Mouse (Mus musculus): ENCODE measurements at regions not wholly inside any gene's neighbourhood (a gene's known extent, or its start where the extent isn't known, plus 50 kb on each side); places are given as distances from the start of the nearest gene placed in this dataset.
"Not testable (repeated sequence)": the region's sequence is repeated elsewhere in the genome, so short reads cannot be mapped to it uniquely, and the experiment has no call there.

GRCm38 (mm10) chr14:74169131-74169875, 471.3 kb upstream of the Htr2a start:
- intact Hi-C loops (cut with DNase I): no loop called here
- DNase-seq: no peak

DNA sequence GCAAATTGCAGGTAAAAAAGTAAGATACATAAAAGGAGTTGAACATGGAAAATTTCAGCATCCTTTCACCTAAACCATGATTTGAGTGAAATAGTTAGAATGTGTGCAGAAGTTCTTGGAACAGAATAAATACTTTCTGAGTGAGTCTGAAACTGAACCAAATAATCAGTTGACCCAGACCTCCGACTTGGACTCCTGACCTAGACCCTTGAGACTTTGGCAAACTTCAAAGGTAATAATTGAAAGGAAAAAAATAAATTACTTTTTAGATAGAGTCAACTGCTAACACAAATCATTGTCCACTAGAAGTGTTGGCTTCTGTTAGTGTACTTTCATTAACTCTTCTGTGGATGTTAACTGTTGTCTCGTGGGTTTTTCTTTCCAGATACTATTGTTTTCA, 460.6 kb upstream of the Htr2a start:
- intact Hi-C loops (cut with DNase I): no loop called here
- DNase-seq: no peak

DNA sequence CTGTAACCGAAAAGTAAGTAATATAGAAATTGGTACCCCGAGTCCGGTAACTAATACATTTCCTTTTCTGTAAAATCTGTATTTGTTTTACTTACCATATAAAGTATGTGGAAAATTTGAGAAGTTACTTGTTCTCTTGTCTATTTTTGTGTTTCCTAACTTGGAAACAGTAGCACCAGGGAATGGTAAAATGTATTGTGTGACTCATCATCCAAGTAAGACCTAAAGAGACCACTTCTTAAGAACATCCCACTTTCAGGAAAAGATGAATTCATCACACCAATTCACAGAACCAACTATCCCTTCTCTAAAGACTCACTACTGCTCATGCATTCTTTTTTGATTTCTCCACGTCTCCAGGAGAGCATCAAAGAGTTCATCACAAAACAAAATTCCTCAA, 457.6 kb upstream of the Htr2a start:
- intact Hi-C loops (cut with DNase I): no loop called here

GRCm38 (mm10) chr14:74201710-74202109, 438.9 kb upstream of the Htr2a start:
- DNase-seq: no peak
- intact Hi-C loops (cut with DNase I): no loop called here

More for the DNA sequence above, 457.6 kb upstream of the Htr2a start:
- no peak for DNase-seq

DNA sequence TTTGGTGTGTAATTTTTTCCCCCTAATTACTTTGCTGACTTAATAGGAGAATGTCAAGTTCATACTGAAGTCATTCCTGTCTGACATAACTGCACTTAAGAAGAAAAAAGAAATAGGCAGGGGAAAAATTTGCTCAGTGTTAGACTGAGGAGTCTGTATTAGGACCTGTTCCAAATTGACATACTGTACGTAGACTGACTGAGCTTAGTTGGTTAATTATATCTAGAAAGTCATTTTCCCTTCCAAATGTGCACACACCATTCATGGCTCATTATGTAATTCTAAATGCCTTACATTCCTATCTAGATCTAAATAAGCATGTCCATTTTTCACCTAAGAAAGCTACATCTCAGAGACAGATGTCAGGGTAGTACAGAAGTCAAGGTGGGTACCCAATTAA, 435.6 kb upstream of the Htr2a start:
- no peak for DNase-seq
- intact Hi-C loops (cut with DNase I): no loop called here

GRCm38 (mm10) chr14:74217914-74218446, 422.7 kb upstream of the Htr2a start:
- DNase-seq: no peak
- intact Hi-C loops (cut with DNase I): no loop called here

GRCm38 (mm10) chr14:74219761-74220160, 420.9 kb upstream of the Htr2a start:
- intact Hi-C loops (cut with DNase I): no loop called here
- DNase-seq: no peak

DNA sequence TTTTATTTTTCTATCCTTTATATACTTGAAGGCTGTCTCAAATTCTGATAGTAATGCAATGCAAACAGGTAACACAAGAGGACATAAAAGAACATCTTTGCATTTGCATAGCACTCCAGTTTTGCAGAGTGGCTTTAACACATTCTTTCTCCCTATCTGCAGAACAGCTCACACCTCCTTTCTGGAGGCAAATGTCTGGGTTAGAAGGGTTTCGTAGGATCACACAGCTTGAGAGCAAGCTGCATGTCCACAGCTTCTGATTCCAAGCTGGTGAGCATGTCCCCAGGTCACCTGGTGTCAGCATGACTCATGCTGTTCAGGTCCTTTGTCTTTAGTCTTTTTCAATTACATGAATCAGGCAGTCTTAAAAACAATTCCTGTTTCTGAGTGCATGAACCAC, 418.5 kb upstream of the Htr2a start:
- DNase-seq: no peak

GRCm38 (mm10) chr14:74229560-74230187, 411.0 kb upstream of the Htr2a start:
- DNase-seq: no peak
- intact Hi-C loops (cut with DNase I): no loop called here

More for the DNA sequence above, 418.5 kb upstream of the Htr2a start:
- intact Hi-C loops (cut with DNase I): no loop called here

- intact Hi-C loops (cut with DNase I): no loop called here
- no peak for DNase-seq
Observed at GRCm38 (mm10) chr14:74240212-74240611, 400.4 kb upstream of the Htr2a start.

- DNase-seq: no peak
- intact Hi-C loops (cut with DNase I): no loop called here
Observed at GRCm38 (mm10) chr14:74249263-74249878, 391.3 kb upstream of the Htr2a start.

DNA sequence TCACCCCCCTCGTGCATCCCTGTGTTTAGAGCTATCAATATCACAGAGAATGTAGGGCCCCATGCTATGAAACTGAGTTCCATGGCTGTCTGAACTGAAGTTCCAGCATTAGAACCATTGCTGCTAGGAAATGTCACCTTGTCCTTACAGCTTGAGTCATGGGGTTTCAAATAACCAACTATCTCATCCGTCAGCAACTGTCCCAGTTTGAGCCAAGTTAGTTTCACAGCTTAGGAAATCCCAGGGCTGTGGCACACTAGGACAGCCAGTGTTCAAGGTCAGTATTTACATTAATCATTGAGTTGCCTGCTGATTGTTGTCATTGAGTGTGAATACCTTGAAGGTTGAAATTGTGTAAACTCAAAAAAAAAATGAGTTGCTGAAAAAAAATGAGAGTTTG, 390.6 kb upstream of the Htr2a start:
- intact Hi-C loops (cut with DNase I): no loop called here
- no peak for DNase-seq

DNA sequence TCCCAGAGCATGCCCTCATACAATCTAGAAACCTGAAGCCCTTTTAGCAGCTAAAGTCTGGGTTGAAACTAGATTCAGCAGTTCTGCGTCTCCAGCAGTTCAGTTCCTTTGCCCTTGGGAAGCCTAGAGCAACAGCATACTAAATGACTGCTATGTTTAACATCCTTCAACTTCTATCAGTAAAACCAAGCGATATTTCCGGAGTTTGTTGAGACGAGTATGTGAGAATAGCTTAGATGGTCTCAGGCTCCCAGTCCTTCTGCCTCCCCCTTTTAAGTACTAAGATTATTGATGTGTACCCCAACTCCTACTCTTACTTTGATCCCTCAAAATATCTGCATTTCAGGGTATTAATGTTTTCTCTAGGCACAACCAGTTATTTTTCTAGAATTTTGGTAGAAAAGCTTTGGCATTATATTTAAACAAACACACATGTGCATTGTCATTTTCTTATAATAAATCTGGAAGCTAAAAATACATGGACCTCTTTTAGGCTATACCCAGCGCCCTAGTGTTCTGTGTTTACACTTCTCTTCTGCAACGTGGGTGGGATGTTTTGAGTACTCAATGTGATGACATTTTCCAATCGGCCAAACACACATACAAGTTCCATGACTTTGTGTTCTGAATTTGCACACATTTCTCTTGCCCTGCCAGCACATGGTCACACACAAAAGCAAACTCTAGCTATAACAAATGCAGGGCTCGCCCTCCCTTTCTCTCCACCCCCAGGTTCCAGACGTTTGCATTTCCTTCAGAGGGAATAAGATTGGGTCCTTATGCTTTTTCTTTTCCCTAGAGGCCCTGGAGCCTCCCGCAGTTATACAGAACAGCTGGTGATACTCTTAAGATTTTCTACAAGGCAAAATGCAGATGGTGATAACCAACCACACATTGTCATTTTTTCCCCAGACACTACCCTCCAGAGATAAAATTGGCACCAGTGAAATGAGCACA, 388.2 kb upstream of the Htr2a start:
- DNase-seq: no peak
- intact Hi-C loops (cut with DNase I): no loop called here

- intact Hi-C loops (cut with DNase I): no loop called here
- DNase-seq: no peak
Observed at GRCm38 (mm10) chr14:74255000-74255399, 385.6 kb upstream of the Htr2a start.

GRCm38 (mm10) chr14:74259437-74259836, 381.2 kb upstream of the Htr2a start:
- no peak for DNase-seq
- intact Hi-C loops (cut with DNase I): no loop called here

DNA sequence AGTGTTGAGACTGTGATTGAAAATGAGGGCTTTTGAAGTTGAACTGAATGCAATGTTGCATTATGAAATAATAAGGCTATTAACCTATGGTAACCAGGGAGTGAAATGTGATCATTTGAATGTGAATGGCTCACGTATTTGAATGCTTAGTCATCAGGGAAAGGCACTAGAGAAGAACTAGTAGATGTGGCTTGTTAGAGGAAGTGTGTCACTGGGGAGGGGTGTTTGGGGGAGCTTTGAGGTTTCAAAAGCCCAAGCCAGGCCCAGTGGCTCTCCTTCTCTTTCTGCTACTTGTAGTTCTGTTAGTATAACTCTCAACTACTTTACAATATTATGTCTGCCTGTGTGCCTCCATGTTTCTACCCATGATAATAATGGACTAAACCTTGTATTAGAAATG, 373.6 kb upstream of the Htr2a start:
- DNase-seq: no peak
- intact Hi-C loops (cut with DNase I): no loop called here

- intact Hi-C loops (cut with DNase I): no loop called here
- DNase-seq: no peak
Observed at GRCm38 (mm10) chr14:74294560-74294959, 346.1 kb upstream of the Htr2a start.

- no peak for DNase-seq
- intact Hi-C loops (cut with DNase I): no loop called here
Observed at GRCm38 (mm10) chr14:74304483-74304882, 336.2 kb upstream of the Htr2a start.

- intact Hi-C loops (cut with DNase I): no loop called here
- no peak for DNase-seq
Observed at GRCm38 (mm10) chr14:74306717-74307307, 333.8 kb upstream of the Htr2a start.

GRCm38 (mm10) chr14:74309451-74309850, 331.2 kb upstream of the Htr2a start:
- intact Hi-C loops (cut with DNase I); DNase-seq: not testable (repeated sequence)

Measured in heart, postnatal 36 days (tissue).